Mouse (Mus musculus): ENCODE measurements around the gene Mdfi. TPM values are rescaled to one million over a fixed set of nuclear protein-coding genes. Genes with fewer than 3 reads are reported as not detected.

Mdfi gene
- polyA plus RNA-seq, 1 experiment from 2014 or later: 6.2 TPM

GRCm38 (mm10) chr17:47815446-47815845 lies 19.0 kb downstream of the Mdfi start:
- no peak for DNase-seq (ENCODE audit: low spot score)
- TF ChIP-seq CTCF (IDR thresholded peaks at IDR 0.05; ENCODE audit: low read depth) (no peak), EP300 (optimal IDR thresholded peaks at IDR 0.05) (no peak)
- H3K4me1 ChIP-seq (replicated peaks; ENCODE audit: control insufficient read depth, insufficient read depth): no peaks in the 10 kb centered on the region
- no peak overlapping the region for H3K4me2 ChIP-seq (replicated peaks; ENCODE audit: low read depth)
- ATAC-seq (ENCODE audit: low FRiP score, low TSS enrichment): no peak
- peaks cover 7% of the 10 kb centered on the region; the same call in 1 of the 2 replicates for H3K36me3 ChIP-seq (ENCODE audit: control insufficient read depth, insufficient read depth, low read length)
- no peaks in the 10 kb centered on the region for H3K27me3 ChIP-seq (ENCODE audit: control insufficient read depth, insufficient read depth, low read length)
- H3K9me3 ChIP-seq (ENCODE audit: control insufficient read depth, low read length): no peaks in the 10 kb centered on the region
- no peak overlapping the region for H3K4me3 ChIP-seq (ENCODE audit: low read depth, low read length)
- H3K9ac ChIP-seq (ENCODE audit: low read length): no peak overlapping the region
- H3K27ac ChIP-seq (replicated peaks): no peak overlapping the region
- 59% methylated on average over 10 of the region's 10 CpGs for WGBS

GRCm38 (mm10) chr17:47814496-47814895 lies 20.0 kb downstream of the Mdfi start:
- no peaks in the 10 kb centered on the region for H3K9me3 ChIP-seq (ENCODE audit: control insufficient read depth, low read length)
- H3K36me3 ChIP-seq (ENCODE audit: control insufficient read depth, insufficient read depth, low read length): peaks cover 6% of the 10 kb centered on the region; the same call in 1 of the 2 replicates
- ATAC-seq (ENCODE audit: low FRiP score, low TSS enrichment): no peak
- no peak overlapping the region; the same call in 1 of the 2 replicates for H3K27ac ChIP-seq (replicated peaks)
- no peak overlapping the region for H3K9ac ChIP-seq (ENCODE audit: low read length)
- DNase-seq (ENCODE audit: low spot score): no peak
- H3K4me3 ChIP-seq (ENCODE audit: low read depth, low read length): no peak overlapping the region
- WGBS: 21% methylated on average over 6 of the region's 6 CpGs
- no peaks in the 10 kb centered on the region for H3K27me3 ChIP-seq (ENCODE audit: control insufficient read depth, insufficient read depth, low read length)
- H3K4me1 ChIP-seq (replicated peaks; ENCODE audit: control insufficient read depth, insufficient read depth): no peaks in the 10 kb centered on the region
- TF ChIP-seq CTCF (IDR thresholded peaks at IDR 0.05; ENCODE audit: low read depth) (no peak), EP300 (optimal IDR thresholded peaks at IDR 0.05) (no peak)
- H3K4me2 ChIP-seq (replicated peaks; ENCODE audit: low read depth): no peak overlapping the region

GRCm38 (mm10) chr17:47813616-47814015 lies 20.9 kb downstream of the Mdfi start:
- Histone ChIP-seq H3K4me1 (replicated peaks; ENCODE audit: control insufficient read depth, insufficient read depth) (no peaks in the 10 kb centered on the region), H3K9ac (ENCODE audit: low read length) (no peak overlapping the region), H3K27me3 (ENCODE audit: control insufficient read depth, insufficient read depth, low read length) (no peaks in the 10 kb centered on the region), H3K27ac (replicated peaks) (no peak overlapping the region), H3K36me3 (ENCODE audit: control insufficient read depth, insufficient read depth, low read length) (peaks cover 6% of the 10 kb centered on the region; the same call in 1 of the 2 replicates), H3K9me3 (ENCODE audit: control insufficient read depth, low read length) (no peaks in the 10 kb centered on the region), H3K4me3 (ENCODE audit: low read depth, low read length) (no peak overlapping the region), H3K4me2 (replicated peaks; ENCODE audit: low read depth) (no peak overlapping the region)
- 35% methylated on average over 5 of the region's 5 CpGs for WGBS
- TF ChIP-seq EP300 (optimal IDR thresholded peaks at IDR 0.05): no peak
- no peak for TF ChIP-seq CTCF (IDR thresholded peaks at IDR 0.05; ENCODE audit: low read depth)
- DNase-seq (ENCODE audit: low spot score) (no peak), ATAC-seq (ENCODE audit: low FRiP score, low TSS enrichment) (peak; percentile 51)

- Histone ChIP-seq H3K9me3 (ENCODE audit: control insufficient read depth, low read length) (no peaks in the 10 kb centered on the region), H3K4me2 (replicated peaks; ENCODE audit: low read depth) (no peak overlapping the region), H3K36me3 (ENCODE audit: control insufficient read depth, insufficient read depth, low read length) (peaks cover 3% of the 10 kb centered on the region; the same call in 1 of the 2 replicates), H3K27ac (replicated peaks) (no peak overlapping the region), H3K9ac (ENCODE audit: low read length) (no peak overlapping the region), H3K4me3 (ENCODE audit: low read depth, low read length) (no peak overlapping the region), H3K27me3 (ENCODE audit: control insufficient read depth, insufficient read depth, low read length) (no peaks in the 10 kb centered on the region), H3K4me1 (replicated peaks; ENCODE audit: control insufficient read depth, insufficient read depth) (no peaks in the 10 kb centered on the region)
- TF ChIP-seq EP300 (optimal IDR thresholded peaks at IDR 0.05): no peak
- TF ChIP-seq CTCF (IDR thresholded peaks at IDR 0.05; ENCODE audit: low read depth): no peak
- WGBS: 83% methylated on average over 5 of the region's 6 CpGs
- no peak for ATAC-seq (ENCODE audit: low FRiP score, low TSS enrichment)
- no peak for DNase-seq (ENCODE audit: low spot score)
These were observed 22.3 kb downstream of the Mdfi start for GRCm38 (mm10) chr17:47812200-47812599.

GRCm38 (mm10) chr17:47811265-47811800 lies 23.2 kb downstream of the Mdfi start:
- Histone ChIP-seq H3K4me2 (replicated peaks; ENCODE audit: low read depth) (no peak overlapping the region), H3K9ac (ENCODE audit: low read length) (no peak overlapping the region), H3K27ac (replicated peaks) (no peak overlapping the region), H3K27me3 (ENCODE audit: control insufficient read depth, insufficient read depth, low read length) (no peaks in the 10 kb centered on the region), H3K36me3 (ENCODE audit: control insufficient read depth, insufficient read depth, low read length) (peaks cover 3% of the 10 kb centered on the region; the same call in 1 of the 2 replicates), H3K4me1 (replicated peaks; ENCODE audit: control insufficient read depth, insufficient read depth) (no peaks in the 10 kb centered on the region), H3K4me3 (ENCODE audit: low read depth, low read length) (no peak overlapping the region), H3K9me3 (ENCODE audit: control insufficient read depth, low read length) (no peaks in the 10 kb centered on the region)
- TF ChIP-seq EP300 (optimal IDR thresholded peaks at IDR 0.05) (no peak), CTCF (IDR thresholded peaks at IDR 0.05; ENCODE audit: low read depth) (no peak)
- ATAC-seq (ENCODE audit: low FRiP score, low TSS enrichment) (no peak), DNase-seq (ENCODE audit: low spot score) (no peak)
- WGBS: 71% methylated on average over 15 of the region's 15 CpGs

- H3K4me3 ChIP-seq (ENCODE audit: low read depth, low read length): no peak overlapping the region
- H3K27me3 ChIP-seq (ENCODE audit: control insufficient read depth, insufficient read depth, low read length): no peaks in the 10 kb centered on the region
- no peak overlapping the region for H3K4me2 ChIP-seq (replicated peaks; ENCODE audit: low read depth)
- ATAC-seq (ENCODE audit: low FRiP score, low TSS enrichment) (peak; percentile 33; the same call in 1 of the 2 replicates), DNase-seq (ENCODE audit: low spot score) (no peak)
- TF ChIP-seq CTCF (IDR thresholded peaks at IDR 0.05; ENCODE audit: low read depth): peak; percentile 38
- no peak for TF ChIP-seq EP300 (optimal IDR thresholded peaks at IDR 0.05)
- H3K4me1 ChIP-seq (replicated peaks; ENCODE audit: control insufficient read depth, insufficient read depth): peaks cover 4% of the 10 kb centered on the region; the same call in 1 of the 2 replicates
- H3K27ac ChIP-seq (replicated peaks): 0 out of 2 replicates have a peak overlapping the region, but pooled peaks have one; percentile 3
- WGBS: 35% methylated on average over 9 of the region's 9 CpGs
- H3K9me3 ChIP-seq (ENCODE audit: control insufficient read depth, low read length): no peaks in the 10 kb centered on the region
- no peak overlapping the region for H3K9ac ChIP-seq (ENCODE audit: low read length)
- H3K36me3 ChIP-seq (ENCODE audit: control insufficient read depth, insufficient read depth, low read length): no peaks in the 10 kb centered on the region
These were observed 28.3 kb downstream of the Mdfi start for GRCm38 (mm10) chr17:47806230-47806629.

Data from stomach, postnatal 0 days (tissue).